9 mouse cellular contexts compared by ENCODE assay signal in genomic region chr6:8956743-8957528, GRCm38 (mm10). TPM values are rescaled to one million over a fixed set of nuclear protein-coding genes. Genes with fewer than 3 reads are reported as not detected.
DNase-seq lines count a peak whose midpoint lies in the region; ATAC-seq and TF ChIP-seq lines count a peak whose summit lies in the region.
"Had no signal": no experiment of that assay in that cellular context is flagged by ENCODE, and none has a peak within 500 bp of the region (broad histone marks: within the 10 kb centered on the region; RNA-seq: fewer than 3 reads in every experiment).

No protein-coding gene starts in this region.

- WGBS in embryonic facial prominence, embryonic 12.5 days = 2% methylated on average over 25 of the region's 25 CpGs
- 5% methylated on average over 25 of the region's 25 CpGs for whole genome bisulfite sequencing in hindbrain, postnatal 0 days
- WGBS in neural tube, embryonic 15.5 days = 2% methylated on average over 25 of the region's 25 CpGs
- WGBS in heart, adult 2 months = 5% methylated on average over 25 of the region's 25 CpGs

- ATAC-seq in embryonic facial prominence, embryonic 12.5 days (ENCODE audit: insufficient number of reproducible peaks, insufficient read depth, low FRiP score, low TSS enrichment) = 0 out of 2 replicates have a peak, but pooled peaks have one; percentile 41
- peak; percentile 76 for ATAC-seq in hindbrain, postnatal 0 days
- ATAC-seq in neural tube, embryonic 15.5 days (ENCODE audit: low FRiP score) = peak; percentile 63
- no peak for ATAC-seq in megakaryocyte progenitor cell, adult 5-6 weeks (replicated peaks; ENCODE audit: poor library complexity)

- H3K27ac ChIP-seq in embryonic facial prominence, embryonic 12.5 days = no peak overlapping the region
- peak overlapping the region; percentile 52 for H3K27ac ChIP-seq in hindbrain, postnatal 0 days
- peak overlapping the region; percentile 56 for H3K27ac ChIP-seq in neural tube, embryonic 15.5 days (replicated peaks)
- no peak overlapping the region for H3K27ac ChIP-seq in heart, adult 2 months

- no peak for TF ChIP-seq EP300 in heart, adult 2 months (IDR thresholded peaks at IDR 0.05; ENCODE audit: insufficient read depth, low read depth, low read length)

- peak; percentile 5 for DNase-seq in cerebellum, adult 9-11 months
- no peak for DNase-seq in cerebellum, adult 8-10 months
- DNase-seq in hindbrain, postnatal 0 days (ENCODE audit: low spot score) = peak; percentile 75
- no peak for DNase-seq in heart, postnatal 14 days
- DNase-seq in heart, adult 2 months = no peak

- H3K4me3 ChIP-seq in embryonic facial prominence, embryonic 12.5 days = no peak overlapping the region
- H3K4me3 ChIP-seq in hindbrain, postnatal 0 days (ENCODE audit: low read length) = peak overlapping the region; percentile 31
- peak overlapping the region; percentile 38 for H3K4me3 ChIP-seq in neural tube, embryonic 15.5 days (replicated peaks)
- H3K4me3 ChIP-seq in heart, adult 2 months = no peak overlapping the region
- H3K4me3 ChIP-seq: megakaryocyte, embryonic 14.5 days had no signal

- no peaks in the 10 kb centered on the region for H3K9me3 ChIP-seq in embryonic facial prominence, embryonic 12.5 days
- H3K9me3 ChIP-seq in hindbrain, postnatal 0 days (ENCODE audit: low read length) = no peaks in the 10 kb centered on the region
- no peaks in the 10 kb centered on the region for H3K9me3 ChIP-seq in neural tube, embryonic 15.5 days (replicated peaks)

- H3K27me3 ChIP-seq in embryonic facial prominence, embryonic 12.5 days = peaks cover 73% of the 10 kb centered on the region
- peaks cover 6% of the 10 kb centered on the region; the same call in 1 of the 2 replicates for H3K27me3 ChIP-seq in hindbrain, postnatal 0 days (ENCODE audit: insufficient read depth, low read length)
- peaks cover 25% of the 10 kb centered on the region for H3K27me3 ChIP-seq in neural tube, embryonic 15.5 days (replicated peaks)
- peaks cover 9% of the 10 kb centered on the region for H3K27me3 ChIP-seq in heart, adult 2 months (ENCODE audit: control insufficient read depth, insufficient read depth, low read length)

- no peak for TF ChIP-seq POLR2A in heart, adult 2 months (IDR thresholded peaks at IDR 0.05; ENCODE audit: insufficient read depth, low read depth, low read length)

- intact Hi-C loops in heart, postnatal 14 days (cut with DNase I) = no loop called here
- intact Hi-C loops in heart, adult 2 months (cut with DNase I) = no loop called here

- TF ChIP-seq CTCF in hindbrain, postnatal 0 days (IDR thresholded peaks at IDR 0.05; ENCODE audit: low read depth) = no peak
- TF ChIP-seq CTCF in heart, adult 2 months (IDR thresholded peaks at IDR 0.05) = no peak

- H3K9ac ChIP-seq in embryonic facial prominence, embryonic 12.5 days = no peak overlapping the region
- 0 out of 2 replicates have a peak overlapping the region, but pooled peaks have one; percentile 24 for H3K9ac ChIP-seq in hindbrain, postnatal 0 days (replicated peaks; ENCODE audit: low read length)
- H3K9ac ChIP-seq in neural tube, embryonic 15.5 days (replicated peaks) = peak overlapping the region; percentile 14; the same call in 1 of the 2 replicates
- no peak overlapping the region for H3K9ac ChIP-seq in heart, adult 2 months (ENCODE audit: low read depth, low read length)

- H3K36me3 ChIP-seq in embryonic facial prominence, embryonic 12.5 days = no peaks in the 10 kb centered on the region
- H3K36me3 ChIP-seq in hindbrain, postnatal 0 days (ENCODE audit: insufficient read depth, low read length) = no peaks in the 10 kb centered on the region
- no peaks in the 10 kb centered on the region for H3K36me3 ChIP-seq in neural tube, embryonic 15.5 days
- H3K36me3 ChIP-seq in heart, adult 2 months (ENCODE audit: control insufficient read depth, insufficient read depth, low read length) = no peaks in the 10 kb centered on the region

- H3K4me1 ChIP-seq in embryonic facial prominence, embryonic 12.5 days = no peaks in the 10 kb centered on the region
- peaks cover 6% of the 10 kb centered on the region for H3K4me1 ChIP-seq in hindbrain, postnatal 0 days (ENCODE audit: insufficient read depth, low read length)
- H3K4me1 ChIP-seq in neural tube, embryonic 15.5 days = peaks cover 38% of the 10 kb centered on the region
- no peaks in the 10 kb centered on the region for H3K4me1 ChIP-seq in heart, adult 2 months (ENCODE audit: control insufficient read depth, insufficient read depth, low read length)
- H3K4me1 ChIP-seq: megakaryocyte, embryonic 14.5 days had no signal

- 0 out of 2 replicates have a peak overlapping the region, but pooled peaks have one; percentile 7 for H3K4me2 ChIP-seq in embryonic facial prominence, embryonic 12.5 days (replicated peaks)
- H3K4me2 ChIP-seq in hindbrain, postnatal 0 days (ENCODE audit: low read depth, low read length) = peak overlapping the region; percentile 65
- peak overlapping the region; percentile 63 for H3K4me2 ChIP-seq in neural tube, embryonic 15.5 days

- H3K79me2 ChIP-seq in heart, adult 2 months (replicated peaks; ENCODE audit: control insufficient read depth, insufficient read depth, low read length) = no peaks in the 10 kb centered on the region

RNA-seq across cellular contexts. Expression of gene Nxph1, which starts 8.7 kb away (rescaled TPM):
- polyA plus RNA-seq in embryonic facial prominence, embryonic 12.5 days (2016; fragmentation: Nextera tagmentation; extraction: Ambion mirVana) = 1.1 TPM in 2 replicates
- total RNA-seq in hindbrain, postnatal 0 days (2014; rRNA removed) = 65.3 and 68.5 TPM in 2 replicates
- 94.8 and 99.9 TPM in 2 replicates for polyA plus RNA-seq in hindbrain, postnatal 0 days (2015; fragmentation: Nextera tagmentation; extraction: Ambion mirVana)
- 80.9 and 110 TPM in 2 replicates for polyA plus RNA-seq in neural tube, embryonic 15.5 days (2015; fragmentation: Nextera tagmentation; extraction: Ambion mirVana)
- total RNA-seq in heart, postnatal 14 days (2021) = not detected
- total RNA-seq in megakaryocyte progenitor cell, adult 5-6 weeks (2015) = not detected in 2 replicates
- total RNA-seq in megakaryocyte progenitor cell, adult 5-6 weeks (2017) = 0.24 TPM in 1 of 2 replicates, not detected in the other
- total RNA-seq in heart, adult 2 months (2021) = not detected
- not detected in 2 replicates for polyA plus RNA-seq in heart, adult 2 months (2012; rRNA removed)

Comparison
In these comparisons a context has a peak if more than half of its experiments do, and no peak if none do; other contexts are left out.
1. DNase-seq: peak in cerebellum, adult 9-11 months (single experiment) and hindbrain, postnatal 0 days (single experiment); none in cerebellum, adult 8-10 months (single experiment), heart, postnatal 14 days (0 of 2) and heart, adult 2 months (0 of 2).
2. H3K27ac ChIP-seq: peak in hindbrain, postnatal 0 days (single experiment) and neural tube, embryonic 15.5 days (single experiment); none in embryonic facial prominence, embryonic 12.5 days (single experiment) and heart, adult 2 months (single experiment).
3. H3K4me2 ChIP-seq: peak in every context shown above with its lines; median percentile 65 in hindbrain, postnatal 0 days; 63 in neural tube, embryonic 15.5 days; 7 in embryonic facial prominence, embryonic 12.5 days.
4. H3K4me3 ChIP-seq: peak in hindbrain, postnatal 0 days (single experiment) and neural tube, embryonic 15.5 days (single experiment); none in embryonic facial prominence, embryonic 12.5 days (single experiment) and heart, adult 2 months (single experiment).
5. H3K9ac ChIP-seq: peak in hindbrain, postnatal 0 days (single experiment) and neural tube, embryonic 15.5 days (single experiment); none in embryonic facial prominence, embryonic 12.5 days (single experiment) and heart, adult 2 months (single experiment).
6. RNA of gene Nxph1, which starts 8.7 kb away (total RNA-seq): 65.3 to 68.5 TPM in hindbrain, postnatal 0 days; 0.24 TPM in megakaryocyte progenitor cell, adult 5-6 weeks, not detected in heart, postnatal 14 days and not detected in heart, adult 2 months; every median in the first group is over 10 times any median in the second.